Mouse (Mus musculus): ENCODE results near the gene Dgke.

DNA sequence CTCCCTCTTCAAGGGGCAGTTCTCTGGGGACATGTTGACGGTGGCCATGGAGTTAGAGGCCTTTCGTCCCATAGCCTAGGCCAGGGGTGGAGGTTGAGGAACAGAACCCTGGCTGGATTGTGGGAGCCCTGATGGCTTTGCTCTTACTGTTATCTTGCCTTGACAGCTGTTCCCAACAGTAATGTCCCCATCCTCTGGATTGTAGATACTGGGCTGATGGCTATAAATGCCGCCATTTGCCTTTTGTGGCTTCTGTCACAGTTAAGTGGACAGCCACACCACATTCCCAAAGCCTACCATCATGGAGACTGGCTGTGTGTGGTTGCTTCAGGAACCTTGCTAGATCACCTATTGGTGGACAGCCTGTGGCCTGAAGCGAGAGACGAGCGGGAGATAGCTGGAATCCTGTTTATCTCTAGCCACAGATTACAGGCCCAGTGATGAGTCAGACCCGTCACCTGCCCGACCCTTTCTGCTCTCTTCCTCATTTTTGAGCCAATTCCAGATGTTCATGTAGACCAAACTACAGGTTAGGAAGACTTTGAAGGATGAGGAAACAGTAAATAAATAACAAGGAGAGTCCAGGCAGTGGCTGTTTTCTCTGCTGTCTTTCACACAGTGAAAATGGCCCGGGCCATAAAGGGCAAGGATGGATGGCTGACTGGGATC, 49.0 kb downstream of the Dgke start:
- no peak for TF ChIP-seq CTCF (IDR thresholded peaks at IDR 0.05)
- no peak for TF ChIP-seq EP300 (IDR thresholded peaks at IDR 0.05)
